Mouse (Mus musculus) liver, adult 2 months (tissue): ENCODE measurements around the gene Tmem139.

ENCODE experiments used
- CTCF ChIP-seq: fragments of 200-500 bp; IDR thresholded peaks from 2 replicates; pipeline ENCODE4 v1.5.1; 2011; ENCODE audit warnings: low read depth, low read length, control low read depth
- POLR2A ChIP-seq: fragments of 200-500 bp; IDR thresholded peaks from 2 replicates; pipeline ENCODE4 v1.6.1; 2011; ENCODE audit warnings: low read length, control low read depth; ENCODE audit not compliant: insufficient read depth; ENCODE audit errors: extremely low read depth

- TF ChIP-seq POLR2A: no peak
- TF ChIP-seq CTCF: no peak
Measured at GRCm38 (mm10) chr6:42295549-42296094, 33.9 kb downstream of the Tmem139 start.
